Mouse (Mus musculus) CH12.LX (cell line): ENCODE measurements around the gene Mettl6. TPM values are rescaled to one million over a fixed set of nuclear protein-coding genes. Genes with fewer than 3 reads are reported as not detected.
A peak's percentile ranks its signal among the peaks of the same experiment; 100 is the strongest.

Experiments
- DNase-seq: peaks from one replicate; pipeline ENCODE4 v3.0.0-alpha.2; 2013; ENCODE audit errors: extremely low read depth
- H3K27ac ChIP-seq: 2 replicates; pipeline ENCODE4 v1.5.1; 2012; ENCODE audit warnings: low read depth, mild to moderate bottlenecking, control low read depth, moderate library complexity; ENCODE audit not compliant: insufficient read depth
- H3K27me3 ChIP-seq: replicated peaks from 2 replicates; pipeline ENCODE3; 2012; ENCODE audit warnings: inconsistent platforms
- H3K36me3 ChIP-seq, 2 experiments: replicated peaks in 1 of 2; 2 replicates each; pipeline versions ENCODE3 to v1.6.1; 2012; ENCODE audit warnings: inconsistent platforms in 1 of 2, low read length in 1 of 2, mild to moderate bottlenecking in 1 of 2, mixed read lengths in 1 of 2, moderate library complexity in 1 of 2; ENCODE audit not compliant: control insufficient read depth in 1 of 2, insufficient read depth in 1 of 2
- H3K4me1 ChIP-seq, 2 experiments: 2 replicates each; pipeline ENCODE4 v1.6.1; 2012; ENCODE audit warnings: inconsistent platforms in 1 of 2, moderate library complexity in 1 of 2; ENCODE audit not compliant: insufficient read depth in 2 of 2, control insufficient read depth in 1 of 2
- H3K4me2 ChIP-seq: 2 replicates; pipeline ENCODE4 v1.6.1; 2012; ENCODE audit warnings: low read depth, mild to moderate bottlenecking, control low read depth; ENCODE audit not compliant: poor library complexity, insufficient read depth, severe bottlenecking
- H3K4me3 ChIP-seq, 3 experiments: fragments of 150-350 bp in 1 of 3; sonication (generic) in 1 of 3; replicated peaks in 1 of 3; 2 replicates each; pipeline versions ENCODE3 to v1.5.1; 2011 to 2012; ENCODE audit warnings: low read depth in 2 of 3, low read length in 2 of 3, mild to moderate bottlenecking in 2 of 3, moderate library complexity in 2 of 3, control low read depth in 1 of 3, improper control_type of control experiment in 1 of 3, inconsistent platforms in 1 of 3, mixed read lengths in 1 of 3; ENCODE audit not compliant: poor library complexity in 1 of 3
- H3K79me2 ChIP-seq: replicated peaks from 2 replicates; pipeline ENCODE4 v1.6.1; 2012; ENCODE audit warnings: mild to moderate bottlenecking, moderate library complexity; ENCODE audit not compliant: control insufficient read depth, poor library complexity, insufficient read depth, severe bottlenecking; ENCODE audit errors: extremely low read depth
- H3K9ac ChIP-seq: 2 replicates; pipeline ENCODE4 v1.6.1; 2012; ENCODE audit warnings: low read depth, mild to moderate bottlenecking, control low read depth, moderate library complexity; ENCODE audit not compliant: insufficient read depth
- H3K9me3 ChIP-seq: replicated peaks from 2 replicates; pipeline ENCODE3; 2012; ENCODE audit warnings: low read length, inconsistent platforms, mixed read lengths
- CHD1 ChIP-seq: IDR thresholded peaks from 2 replicates; pipeline ENCODE4 v1.6.1; 2012; ENCODE audit warnings: low read depth, low read length, improper control_type of control experiment, inconsistent platforms
- CTCF ChIP-seq, 2 experiments: IDR thresholded peaks in 1 of 2; conservative IDR thresholded peaks in 1 of 2; 2 replicates each; pipeline ENCODE4 v1.5.1; 2011 to 2012; ENCODE audit warnings: low read depth in 2 of 2, low read length in 2 of 2, improper control_type of control experiment in 1 of 2, inconsistent platforms in 1 of 2, mild to moderate bottlenecking in 1 of 2, moderate library complexity in 1 of 2
- E2F4 ChIP-seq: IDR thresholded peaks from 2 replicates; pipeline ENCODE4 v1.6.1; 2011; ENCODE audit warnings: low read depth, low read length, improper control_type of control experiment; ENCODE audit not compliant: insufficient replicate concordance
- ELF1 ChIP-seq: IDR thresholded peaks from 2 replicates; pipeline ENCODE4 v1.6.1; 2014; ENCODE audit warnings: low read depth, mild to moderate bottlenecking, inconsistent platforms, low read length, improper control_type of control experiment
- EP300 ChIP-seq: IDR thresholded peaks from 2 replicates; pipeline ENCODE4 v1.6.1; 2011; ENCODE audit warnings: low read length, improper control_type of control experiment
- ETS1 ChIP-seq: conservative IDR thresholded peaks from 2 replicates; pipeline ENCODE4 v1.6.1; 2012; ENCODE audit warnings: low read depth, mild to moderate bottlenecking, inconsistent platforms, low read length, improper control_type of control experiment, moderate library complexity
- IRF4 ChIP-seq: IDR thresholded peaks from 2 replicates; pipeline ENCODE4 v1.6.1; 2014; ENCODE audit warnings: low read depth, mild to moderate bottlenecking, inconsistent platforms, low read length, improper control_type of control experiment
- JUND ChIP-seq: conservative IDR thresholded peaks from 2 replicates; pipeline ENCODE4 v1.6.1; 2011; ENCODE audit warnings: low read depth, low read length, improper control_type of control experiment
- MAFK ChIP-seq: IDR thresholded peaks from 2 replicates; pipeline ENCODE4 v1.6.1; 2011; ENCODE audit warnings: low read length, improper control_type of control experiment; ENCODE audit not compliant: insufficient replicate concordance
- NELFE ChIP-seq: IDR thresholded peaks from 2 replicates; pipeline ENCODE4 v1.6.1; 2011; ENCODE audit warnings: low read depth, low read length, improper control_type of control experiment
- NRF1 ChIP-seq: IDR thresholded peaks from 2 replicates; pipeline ENCODE4 v1.6.1; 2014; ENCODE audit warnings: low read depth, mild to moderate bottlenecking, inconsistent platforms, low read length, improper control_type of control experiment, moderate library complexity
- POLR2A ChIP-seq: IDR thresholded peaks from 2 replicates; pipeline ENCODE4 v1.6.1; 2011; ENCODE audit warnings: low read depth, mild to moderate bottlenecking, improper control_type of control experiment, low read length
- POLR2AphosphoS2 ChIP-seq: IDR thresholded peaks from 2 replicates; pipeline ENCODE4 v1.6.1; 2011; ENCODE audit warnings: low read depth, low read length, improper control_type of control experiment
- RCOR1 ChIP-seq: conservative IDR thresholded peaks from 2 replicates; pipeline ENCODE4 v1.6.1; 2012; ENCODE audit warnings: low read depth, mild to moderate bottlenecking, inconsistent platforms, low read length, improper control_type of control experiment
- SMC3 ChIP-seq: IDR thresholded peaks from 2 replicates; pipeline ENCODE4 v1.6.1; 2011; ENCODE audit warnings: low read depth, low read length, improper control_type of control experiment
- TBP ChIP-seq: conservative IDR thresholded peaks from 2 replicates; pipeline ENCODE4 v1.6.1; 2011; ENCODE audit warnings: low read depth, low read length, improper control_type of control experiment
- USF2 ChIP-seq: conservative IDR thresholded peaks from 2 replicates; pipeline ENCODE4 v1.6.1; 2011; ENCODE audit warnings: low read depth, low read length, improper control_type of control experiment
- ZC3H11A ChIP-seq: IDR thresholded peaks from 2 replicates; pipeline ENCODE4 v1.6.1; 2012; ENCODE audit warnings: low read depth, mild to moderate bottlenecking, inconsistent platforms, low read length, improper control_type of control experiment
- ZNF384 ChIP-seq: IDR thresholded peaks from 2 replicates; pipeline ENCODE4 v1.6.1; 2012; ENCODE audit warnings: low read depth, low read length, improper control_type of control experiment, inconsistent platforms
- dilution Hi-C: fragments of 300-500 bp; cut with MboI; formaldehyde crosslinking; loops from 2 replicates; pipeline ENCODE4 v1.14.3; 2020; ENCODE audit warnings: low sequenced_read_pairs; ENCODE audit not compliant: extremely low pct_unique_long_range_greater_than_20kb, extremely low pct_ligation_motif_present
- in situ Hi-C: fragments of 300-500 bp; cut with MboI; formaldehyde crosslinking; loops from 3 replicates; pipeline ENCODE4 v1.14.3; 2019; ENCODE audit warnings: low sequenced_read_pairs, low pct_ligation_motif_present, low pct_unique_long_range_greater_than_20kb, mixed read lengths
- polyA plus RNA-seq: library from polyadenylated mRNA; unstranded; fragments of >175 nt; gene quantifications from 2 replicates; pipeline ENCODE4 v1.2.1, GENCODE M21; 2012; ENCODE audit warnings: low read depth; ENCODE audit not compliant: insufficient read length
- total RNA-seq, 2 experiments: library from RNA; depleted of rRNA; stranded (reverse); fragments of 300-350 nt in 1 of 2; fragments of >200 nt in 1 of 2; gene quantifications; 2 replicates each; pipeline ENCODE4 v1.2.3; 2012 to 2014

The Mettl6 gene
- total and polyA plus RNA-seq, 3 experiments, result 38.2 to 122 (median 69.8) TPM

GRCm38 (mm10) chr14:31440230-31440629 is 54.6 kb downstream of the Mettl6 start:
- dilution Hi-C loops, result no loop called here
- Histone ChIP-seq H3K27me3 (no peaks in the 10 kb centered on the region), H3K36me3 (peaks cover 0 to 3% of the 10 kb centered on the region in 2 experiments), H3K79me2 (peaks cover 6% of the 10 kb centered on the region), H3K4me3 (no peak overlapping the region), H3K9ac (no peak overlapping the region), H3K4me2 (no peak overlapping the region), H3K9me3 (peaks cover 2% of the 10 kb centered on the region), H3K27ac (no peak overlapping the region), H3K4me1 (peaks cover 17 to 76% of the 10 kb centered on the region in 2 experiments)
- TF ChIP-seq SMC3 (peak; percentile 30), ZNF384 (no peak), CTCF (conservative IDR thresholded peaks at IDR 0.05 in 1 of 2, IDR thresholded peaks at IDR 0.05 in 1 of 2; ENCODE audit: low read depth in 2 of 2, low read length in 2 of 2) (peak in 1 of 2 experiments; percentile 47; a peak in 2 of 4 replicates)
- in situ Hi-C loops, result no loop called here
- DNase-seq, result no peak

- TF ChIP-seq E2F4 (no peak), USF2 (no peak), JUND (no peak), ELF1 (no peak), RCOR1 (no peak), POLR2AphosphoS2 (no peak), NRF1 (no peak), ZC3H11A (no peak), SMC3 (no peak), MAFK (no peak), POLR2A (no peak), IRF4 (no peak), NELFE (no peak), EP300 (no peak), ETS1 (no peak), CHD1 (no peak), TBP (no peak)
- dilution Hi-C loops (no loop called here), in situ Hi-C loops (no loop called here)
- no peak for DNase-seq
- no peak overlapping the region for H3K4me3 ChIP-seq
- peaks cover 2% of the 10 kb centered on the region for H3K9me3 ChIP-seq
- H3K9ac ChIP-seq, result no peak overlapping the region
- H3K27ac ChIP-seq, result no peak overlapping the region
- no peaks in the 10 kb centered on the region for H3K27me3 ChIP-seq
- no peak overlapping the region for H3K4me2 ChIP-seq
- H3K4me1 ChIP-seq, result peaks cover 17 to 73% of the 10 kb centered on the region in 2 experiments
- H3K79me2 ChIP-seq, result peaks cover 15% of the 10 kb centered on the region
- peaks cover 0 to 6% of the 10 kb centered on the region in 2 experiments for H3K36me3 ChIP-seq
These were observed 55.6 kb downstream of the Mettl6 start for GRCm38 (mm10) chr14:31439279-31439678.
